Mouse (Mus musculus) retina, adult 2 months (tissue): ENCODE measurements around the gene Gdpgp1.

ENCODE experiments used
- DNase-seq: peaks from one replicate; pipeline ENCODE4 v3.0.0-alpha.2; 2012; ENCODE audit warnings: low read depth, low spot score

Gene Gdpgp1

GRCm38 (mm10) chr7:80227065-80227464 lies 5.6 kb upstream of the Gdpgp1 start:
- DNase-seq: no peak

- no peak for DNase-seq
Observed at GRCm38 (mm10) chr7:80230196-80230595, 2.5 kb upstream of the Gdpgp1 start.

GRCm38 (mm10) chr7:80231971-80232488 lies 635 bp upstream of the Gdpgp1 start:
- DNase-seq: no peak

GRCm38 (mm10) chr7:80233799-80234198 lies 1.1 kb downstream of the Gdpgp1 start:
- no peak for DNase-seq

GRCm38 (mm10) chr7:80238542-80238941 lies 5.9 kb downstream of the Gdpgp1 start:
- DNase-seq: no peak

GRCm38 (mm10) chr7:80241661-80242060 lies 9.0 kb downstream of the Gdpgp1 start:
- no peak for DNase-seq

- DNase-seq: no peak
Observed at GRCm38 (mm10) chr7:80244851-80245250, 12.2 kb downstream of the Gdpgp1 start.

GRCm38 (mm10) chr7:80246148-80246721 lies 13.6 kb downstream of the Gdpgp1 start, which contains the start of gene Ttll13:
Ttll13 (plus strand) TSS chr7:80246376.
- DNase-seq: peak; percentile 91

- DNase-seq: no peak
Observed at GRCm38 (mm10) chr7:80246859-80247258, 14.2 kb downstream of the Gdpgp1 start.

- DNase-seq: no peak
Observed at GRCm38 (mm10) chr7:80252437-80252836, 19.8 kb downstream of the Gdpgp1 start.

GRCm38 (mm10) chr7:80252886-80253285 lies 20.2 kb downstream of the Gdpgp1 start:
- no peak for DNase-seq

GRCm38 (mm10) chr7:80255981-80256380 lies 23.3 kb downstream of the Gdpgp1 start:
- no peak for DNase-seq

- DNase-seq: no peak
Observed at GRCm38 (mm10) chr7:80257706-80258105, 25.0 kb downstream of the Gdpgp1 start.

GRCm38 (mm10) chr7:80260625-80261371 lies 28.1 kb downstream of the Gdpgp1 start, which contains the start of gene Ngrn:
Ngrn (plus strand) TSS chr7:80261215.
- DNase-seq: peak; percentile 75

- DNase-seq: no peak
Observed at GRCm38 (mm10) chr7:80261372-80261990, 28.8 kb downstream of the Gdpgp1 start.

GRCm38 (mm10) chr7:80264606-80265005 lies 31.9 kb downstream of the Gdpgp1 start:
- no peak for DNase-seq

GRCm38 (mm10) chr7:80267764-80268163 lies 35.1 kb downstream of the Gdpgp1 start:
- no peak for DNase-seq

GRCm38 (mm10) chr7:80268897-80269750 lies 36.5 kb downstream of the Gdpgp1 start, which contains the start of gene Vps33b:
Vps33b (plus strand) TSS chr7:80269649.
- DNase-seq: peak; percentile 88

- DNase-seq: no peak
Observed at GRCm38 (mm10) chr7:80269751-80270255, 37.1 kb downstream of the Gdpgp1 start.

- DNase-seq: no peak
Observed at GRCm38 (mm10) chr7:80273456-80273855, 40.8 kb downstream of the Gdpgp1 start.

GRCm38 (mm10) chr7:80276374-80276773 lies 43.7 kb downstream of the Gdpgp1 start:
- no peak for DNase-seq
